8 mouse cellular contexts compared by ENCODE assay signal in genomic region chr1:124450128-124450527, GRCm38 (mm10).
DNase-seq lines count a peak whose midpoint lies in the region; TF ChIP-seq lines count a peak whose summit lies in the region.
"Had no signal": no experiment of that assay in that cellular context is flagged by ENCODE, and none has a peak within 500 bp of the region (broad histone marks: within the 10 kb centered on the region; RNA-seq: fewer than 3 reads in every experiment).

No protein-coding gene starts in this region.

- H3K36me3 ChIP-seq in embryonic facial prominence, embryonic 10.5 days (replicated peaks): no peaks in the 10 kb centered on the region
- H3K36me3 ChIP-seq: limb, embryonic 15.5 days had no signal

- WGBS in embryonic facial prominence, embryonic 10.5 days: 38% methylated on average over 1 of the region's 1 CpGs

- H3K4me1 ChIP-seq in embryonic facial prominence, embryonic 10.5 days: no peaks in the 10 kb centered on the region
- H3K4me1 ChIP-seq: limb, embryonic 15.5 days had no signal

- H3K4me3 ChIP-seq in left cerebral cortex, adult 2 months: no peak overlapping the region
- no peak overlapping the region for H3K4me3 ChIP-seq in embryonic facial prominence, embryonic 10.5 days
- H3K4me3 ChIP-seq: limb, embryonic 15.5 days had no signal

- intact Hi-C loops in left cerebral cortex, adult 2 months (cut with DNase I): no loop called here

- no peak overlapping the region for H3K27ac ChIP-seq in left cerebral cortex, adult 2 months
- no peak overlapping the region for H3K27ac ChIP-seq in embryonic facial prominence, embryonic 10.5 days (replicated peaks)
- H3K27ac ChIP-seq: limb, embryonic 15.5 days had no signal

- no peaks in the 10 kb centered on the region for H3K27me3 ChIP-seq in embryonic facial prominence, embryonic 10.5 days (replicated peaks; ENCODE audit: low read depth, poor library complexity, severe bottlenecking)
- H3K27me3 ChIP-seq: limb, embryonic 15.5 days had no signal

- no peaks in the 10 kb centered on the region for H3K9me3 ChIP-seq in embryonic facial prominence, embryonic 10.5 days
- H3K9me3 ChIP-seq: limb, embryonic 15.5 days had no signal

- peak; percentile 61 for TF ChIP-seq CTCF in left cerebral cortex, adult 2 months (IDR thresholded peaks at IDR 0.05)

- peak in 1 of 2 experiments; percentile 17 for DNase-seq in left cerebral cortex, adult 2 months (ENCODE audit: extremely low spot score in 1 of 2, low spot score in 2 of 2)
- no peak for DNase-seq in left cerebral cortex, adult 8-10 months (ENCODE audit: low spot score in 2 of 2)
- DNase-seq in urinary bladder, postnatal 25 days (ENCODE audit: low spot score): peak; percentile 18
- no peak for DNase-seq in urinary bladder, postnatal 10 days (ENCODE audit: low spot score)
- peak; percentile 9 for DNase-seq in embryonic facial prominence, embryonic 10.5 days (ENCODE audit: low spot score)
- no peak for DNase-seq in adipocyte (ENCODE audit: low spot score)
- DNase-seq in cerebellum, adult 11-12 months: no peak

Comparison
In these comparisons a context has a peak if more than half of its experiments do, and no peak if none do; other contexts are left out.
1. DNase-seq: peak in urinary bladder, postnatal 25 days (single experiment) and embryonic facial prominence, embryonic 10.5 days (single experiment); none in left cerebral cortex, adult 8-10 months (0 of 2), urinary bladder, postnatal 10 days (single experiment), adipocyte (single experiment) and cerebellum, adult 11-12 months (single experiment).